In the genomic region with DNA sequence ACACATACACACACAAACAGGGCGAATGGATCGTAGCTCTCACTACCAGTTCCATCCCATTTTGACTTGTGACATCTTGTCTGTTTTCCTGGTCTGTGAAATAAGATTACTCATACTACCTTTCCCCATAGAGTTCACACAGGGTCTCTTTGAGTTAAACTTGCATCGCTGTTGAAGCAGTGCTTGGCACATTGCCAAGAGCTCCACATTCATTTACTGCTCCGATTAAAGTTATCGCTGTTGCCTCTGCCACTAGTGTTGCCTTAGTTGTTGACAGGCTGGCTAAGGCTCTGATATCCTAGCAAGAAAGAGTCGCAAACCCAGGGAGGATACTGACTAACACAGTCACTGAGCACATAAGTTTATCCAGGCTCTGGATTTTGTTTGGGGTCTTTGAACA, we compare ENCODE assay signal across 9 mouse cellular contexts.
A peak's percentile ranks its signal among the peaks of the same experiment; 100 is the strongest.
DNase-seq lines count a peak whose midpoint lies in the region; ATAC-seq lines count a peak whose summit lies in the region.
"Had no signal": no experiment of that assay in that cellular context is flagged by ENCODE, and none has a peak within 500 bp of the region (broad histone marks: within the 10 kb centered on the region; RNA-seq: fewer than 3 reads in every experiment).

No protein-coding gene starts in this region.

- no peaks in the 10 kb centered on the region for H3K4me1 ChIP-seq in stomach, embryonic 15.5 days

- H3K27me3 ChIP-seq in stomach, embryonic 15.5 days (replicated peaks), result no peaks in the 10 kb centered on the region

- WGBS in stomach, embryonic 15.5 days, result 32% methylated on average over 6 of the region's 6 CpGs

- H3K4me3 ChIP-seq in stomach, embryonic 15.5 days (replicated peaks), result no peak overlapping the region
- H3K4me3 ChIP-seq: midbrain, embryonic 10.5 days had no signal

- peak; percentile 85; the same call in 1 of the 2 replicates for ATAC-seq in stomach, embryonic 15.5 days (ENCODE audit: insufficient read depth, low FRiP score, low read depth)

- H3K27ac ChIP-seq in stomach, embryonic 15.5 days, result no peak overlapping the region; the same call in 1 of the 2 replicates
- H3K27ac ChIP-seq: midbrain, embryonic 10.5 days had no signal

- no peak overlapping the region for H3K9ac ChIP-seq in stomach, embryonic 15.5 days

- H3K4me2 ChIP-seq in stomach, embryonic 15.5 days, result no peak overlapping the region

- peak; percentile 11 for DNase-seq in cerebellum, postnatal 14 days
- DNase-seq in cerebellum, adult 18-20 months, result no peak
- peak; percentile 26 for DNase-seq in kidney, adult 9 months
- no peak for DNase-seq in kidney, adult 18-20 months
- DNase-seq in urinary bladder, postnatal 14 days (ENCODE audit: low spot score), result peak; percentile 59
- DNase-seq in urinary bladder, adult 2 months (ENCODE audit: low spot score), result no peak
- DNase-seq in B cell, adult 2 months, result no peak

- H3K9me3 ChIP-seq in stomach, embryonic 15.5 days, result no peaks in the 10 kb centered on the region
- H3K9me3 ChIP-seq: midbrain, embryonic 10.5 days had no signal

- no peaks in the 10 kb centered on the region for H3K36me3 ChIP-seq in stomach, embryonic 15.5 days
- H3K36me3 ChIP-seq: midbrain, embryonic 10.5 days had no signal

Comparison
In these comparisons a context has a peak if more than half of its experiments do, and no peak if none do; other contexts are left out.
1. DNase-seq: peak in cerebellum, postnatal 14 days (2 of 2), kidney, adult 9 months (single experiment) and urinary bladder, postnatal 14 days (single experiment); none in cerebellum, adult 18-20 months (0 of 2), kidney, adult 18-20 months (single experiment), urinary bladder, adult 2 months (single experiment) and B cell, adult 2 months (0 of 2).